Mouse (Mus musculus): ENCODE measurements around the gene Tnfsf15. TPM values are rescaled to one million over a fixed set of nuclear protein-coding genes. Genes with fewer than 3 reads are reported as not detected.

Tnfsf15 gene
- polyA plus RNA-seq, 1 experiment from 2014 or later, result 0.04 TPM

DNA sequence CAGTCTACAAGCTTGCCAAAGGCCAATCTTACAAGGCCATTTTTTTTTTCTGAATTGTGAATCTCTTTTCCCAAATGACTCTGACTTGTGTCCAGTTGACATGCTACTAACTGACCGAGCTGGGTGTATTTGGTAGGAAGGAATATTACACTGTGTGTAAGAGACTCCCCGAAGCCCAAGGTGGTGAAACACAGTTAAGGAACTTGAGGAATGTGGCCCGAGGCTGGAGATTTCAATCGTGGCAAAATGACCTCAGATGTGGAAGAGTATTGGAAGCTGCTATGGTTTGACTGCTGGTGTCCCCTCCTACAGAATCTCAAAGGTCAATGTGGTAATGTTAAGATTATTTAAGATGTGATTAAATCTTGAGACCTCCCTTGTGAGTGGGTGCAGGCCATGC lies 26.4 kb upstream of the Tnfsf15 start:
- WGBS (ENCODE audit: insufficient replicate concordance), result 67% methylated on average over 4 of the region's 4 CpGs
- H3K9me3 ChIP-seq (replicated peaks; ENCODE audit: control insufficient read depth, low read length), result no peaks in the 10 kb centered on the region
- no peaks in the 10 kb centered on the region for H3K36me3 ChIP-seq (ENCODE audit: control insufficient read depth, insufficient read depth, low read length)
- H3K27ac ChIP-seq (ENCODE audit: low read depth, low read length), result no peak overlapping the region
- H3K4me3 ChIP-seq (ENCODE audit: low read depth, low read length), result no peak overlapping the region
- ATAC-seq (replicated peaks; ENCODE audit: insufficient number of reproducible peaks, low FRiP score, low TSS enrichment), result no peak
- no peaks in the 10 kb centered on the region for H3K27me3 ChIP-seq (ENCODE audit: control insufficient read depth, insufficient read depth, low read length)
- H3K9ac ChIP-seq (ENCODE audit: low read depth, low read length), result no peak overlapping the region
- no peaks in the 10 kb centered on the region for H3K4me1 ChIP-seq (ENCODE audit: control insufficient read depth, insufficient read depth, low read length)
- no peak overlapping the region for H3K4me2 ChIP-seq

DNA sequence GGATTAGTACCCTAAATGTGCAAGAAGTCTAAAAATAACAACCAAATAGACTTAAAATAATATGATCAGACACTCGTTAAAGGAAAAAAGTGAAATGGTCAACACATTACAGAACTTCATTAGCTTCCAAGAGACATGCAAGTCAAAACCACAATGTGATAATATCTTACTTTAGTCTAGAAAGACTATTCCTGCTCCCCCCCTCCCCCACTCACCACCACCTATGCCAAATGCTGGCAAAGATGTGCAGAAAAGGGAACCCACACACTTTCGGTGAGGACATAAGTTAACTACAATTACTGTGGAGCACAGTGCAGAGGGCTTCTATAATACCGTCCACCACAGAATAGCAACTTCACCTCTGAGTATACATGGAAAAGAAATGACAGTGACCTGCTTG lies 24.2 kb upstream of the Tnfsf15 start:
- Histone ChIP-seq H3K4me3 (ENCODE audit: low read depth, low read length) (no peak overlapping the region), H3K27ac (ENCODE audit: low read depth, low read length) (no peak overlapping the region), H3K9me3 (replicated peaks; ENCODE audit: control insufficient read depth, low read length) (no peaks in the 10 kb centered on the region), H3K9ac (ENCODE audit: low read depth, low read length) (no peak overlapping the region), H3K4me1 (ENCODE audit: control insufficient read depth, insufficient read depth, low read length) (no peaks in the 10 kb centered on the region), H3K27me3 (ENCODE audit: control insufficient read depth, insufficient read depth, low read length) (no peaks in the 10 kb centered on the region), H3K36me3 (ENCODE audit: control insufficient read depth, insufficient read depth, low read length) (no peaks in the 10 kb centered on the region), H3K4me2 (no peak overlapping the region)
- WGBS (ENCODE audit: insufficient replicate concordance), result 82% methylated on average over 3 of the region's 3 CpGs
- ATAC-seq (replicated peaks; ENCODE audit: insufficient number of reproducible peaks, low FRiP score, low TSS enrichment), result no peak

DNA sequence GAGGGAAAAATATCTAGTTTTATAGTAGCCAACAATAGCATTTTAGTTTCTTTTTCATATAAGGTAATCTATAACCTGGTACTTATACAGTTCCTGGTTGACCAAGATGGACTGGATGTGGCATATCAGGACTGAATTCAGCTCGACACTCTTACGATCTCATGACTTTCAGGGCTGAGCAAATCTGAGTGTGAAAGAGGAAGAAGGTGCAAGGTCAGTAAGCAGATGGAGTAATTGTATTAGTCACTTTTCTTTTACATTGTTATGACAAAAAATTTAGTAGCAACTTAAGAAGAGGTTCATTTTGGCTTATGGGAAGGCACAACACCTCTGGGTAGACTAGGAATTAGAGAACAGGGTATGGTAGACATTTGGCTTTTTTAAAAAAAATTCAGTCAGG lies 20.1 kb upstream of the Tnfsf15 start:
- H3K27me3 ChIP-seq (ENCODE audit: control insufficient read depth, insufficient read depth, low read length), result no peaks in the 10 kb centered on the region
- H3K4me1 ChIP-seq (ENCODE audit: control insufficient read depth, insufficient read depth, low read length), result no peaks in the 10 kb centered on the region
- no peaks in the 10 kb centered on the region for H3K9me3 ChIP-seq (replicated peaks; ENCODE audit: control insufficient read depth, low read length)
- H3K9ac ChIP-seq (ENCODE audit: low read depth, low read length), result no peak overlapping the region
- 79% methylated on average over 2 of the region's 2 CpGs for WGBS (ENCODE audit: insufficient replicate concordance)
- H3K36me3 ChIP-seq (ENCODE audit: control insufficient read depth, insufficient read depth, low read length), result no peaks in the 10 kb centered on the region
- no peak for ATAC-seq (replicated peaks; ENCODE audit: insufficient number of reproducible peaks, low FRiP score, low TSS enrichment)
- H3K4me2 ChIP-seq, result no peak overlapping the region
- H3K27ac ChIP-seq (ENCODE audit: low read depth, low read length), result no peak overlapping the region
- H3K4me3 ChIP-seq (ENCODE audit: low read depth, low read length), result no peak overlapping the region

DNA sequence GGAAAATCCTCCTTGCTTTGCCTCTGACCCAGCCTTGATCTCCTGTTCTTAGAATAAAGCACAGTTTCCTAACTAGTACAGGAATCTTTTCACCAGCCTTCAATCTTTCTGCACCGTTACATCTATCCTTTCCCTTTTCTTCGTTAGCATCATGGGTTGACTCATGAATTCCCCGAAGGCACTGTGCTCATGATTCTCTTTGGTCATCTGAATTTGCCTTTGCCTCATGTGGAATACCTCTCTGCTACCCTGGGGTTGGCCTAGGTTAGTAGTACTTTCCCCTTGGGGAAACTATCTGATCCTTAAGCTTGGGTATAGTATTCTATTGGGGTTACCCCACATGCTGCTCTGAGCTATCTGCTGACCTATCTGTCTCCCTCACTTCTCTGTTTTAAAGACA lies 15.0 kb upstream of the Tnfsf15 start:
- 82% methylated on average over 3 of the region's 3 CpGs for WGBS (ENCODE audit: insufficient replicate concordance)
- H3K4me1 ChIP-seq (ENCODE audit: control insufficient read depth, insufficient read depth, low read length), result no peaks in the 10 kb centered on the region
- no peaks in the 10 kb centered on the region for H3K27me3 ChIP-seq (ENCODE audit: control insufficient read depth, insufficient read depth, low read length)
- H3K4me3 ChIP-seq (ENCODE audit: low read depth, low read length), result no peak overlapping the region
- no peak overlapping the region for H3K27ac ChIP-seq (ENCODE audit: low read depth, low read length)
- no peak overlapping the region for H3K4me2 ChIP-seq
- H3K9me3 ChIP-seq (replicated peaks; ENCODE audit: control insufficient read depth, low read length), result no peaks in the 10 kb centered on the region
- H3K36me3 ChIP-seq (ENCODE audit: control insufficient read depth, insufficient read depth, low read length), result no peaks in the 10 kb centered on the region
- no peak overlapping the region for H3K9ac ChIP-seq (ENCODE audit: low read depth, low read length)
- ATAC-seq (replicated peaks; ENCODE audit: insufficient number of reproducible peaks, low FRiP score, low TSS enrichment), result no peak

DNA sequence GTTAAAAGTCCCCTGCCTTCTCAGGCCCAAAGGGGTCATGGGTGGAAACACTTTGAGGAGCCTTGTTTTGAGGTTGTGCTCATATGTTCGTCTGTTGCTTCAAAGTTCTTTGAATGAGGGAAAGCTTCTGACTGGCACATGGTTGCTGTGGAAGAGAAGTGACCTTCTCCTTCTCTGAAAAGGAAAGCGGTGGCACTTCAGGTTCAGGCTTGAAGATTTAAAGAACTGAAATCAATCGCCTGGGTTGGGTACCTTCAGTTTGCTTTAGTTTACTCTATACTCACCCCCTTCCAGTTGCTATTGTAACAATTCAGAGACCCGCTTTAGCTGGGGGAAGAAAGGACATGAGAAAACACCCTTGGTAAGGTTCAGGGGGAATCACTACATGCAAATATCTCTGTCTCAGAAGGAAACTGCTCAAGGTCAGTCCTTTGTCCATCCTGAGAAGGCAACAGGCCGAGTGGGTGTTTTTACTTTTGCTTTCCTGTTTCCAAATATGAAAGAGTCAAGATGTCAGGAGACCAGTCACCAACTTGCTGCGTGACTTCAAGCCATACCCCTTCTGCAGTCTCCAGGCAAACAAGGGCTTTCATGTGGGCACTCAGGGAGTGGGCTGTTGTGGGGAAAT lies 12.7 kb upstream of the Tnfsf15 start:
- no peak for ATAC-seq (replicated peaks; ENCODE audit: insufficient number of reproducible peaks, low FRiP score, low TSS enrichment)
- H3K27me3 ChIP-seq (ENCODE audit: control insufficient read depth, insufficient read depth, low read length), result no peaks in the 10 kb centered on the region
- no peak overlapping the region for H3K4me2 ChIP-seq
- WGBS (ENCODE audit: insufficient replicate concordance), result 78% methylated on average over 6 of the region's 6 CpGs
- H3K36me3 ChIP-seq (ENCODE audit: control insufficient read depth, insufficient read depth, low read length), result no peaks in the 10 kb centered on the region
- H3K4me3 ChIP-seq (ENCODE audit: low read depth, low read length), result no peak overlapping the region
- no peak overlapping the region for H3K9ac ChIP-seq (ENCODE audit: low read depth, low read length)
- H3K4me1 ChIP-seq (ENCODE audit: control insufficient read depth, insufficient read depth, low read length), result peaks cover 7% of the 10 kb centered on the region; the same call in 1 of the 2 replicates
- no peak overlapping the region for H3K27ac ChIP-seq (ENCODE audit: low read depth, low read length)
- H3K9me3 ChIP-seq (replicated peaks; ENCODE audit: control insufficient read depth, low read length), result no peaks in the 10 kb centered on the region

DNA sequence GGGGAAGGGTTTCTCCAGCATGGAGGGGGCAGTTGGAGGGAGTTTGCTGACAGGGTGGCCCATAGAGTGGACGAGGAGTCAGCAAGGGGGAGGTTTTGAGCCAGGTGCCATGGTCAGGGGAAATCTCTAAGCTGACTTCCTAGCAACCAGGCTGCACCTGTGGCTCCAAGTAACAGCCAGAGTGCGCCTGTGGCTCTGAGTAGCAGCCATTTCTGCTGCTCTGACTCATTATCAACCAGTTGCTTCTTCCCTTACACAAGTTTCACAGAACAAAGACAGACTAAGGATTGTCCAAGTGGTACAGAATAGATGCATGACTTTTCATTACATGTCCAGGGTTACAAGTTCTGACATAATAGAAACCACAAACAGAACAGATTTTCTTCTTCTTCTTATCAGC lies 11.2 kb upstream of the Tnfsf15 start:
- Histone ChIP-seq H3K4me3 (ENCODE audit: low read depth, low read length) (no peak overlapping the region), H3K27me3 (ENCODE audit: control insufficient read depth, insufficient read depth, low read length) (no peaks in the 10 kb centered on the region), H3K4me1 (ENCODE audit: control insufficient read depth, insufficient read depth, low read length) (peaks cover 11% of the 10 kb centered on the region; the same call in 1 of the 2 replicates), H3K36me3 (ENCODE audit: control insufficient read depth, insufficient read depth, low read length) (no peaks in the 10 kb centered on the region), H3K27ac (ENCODE audit: low read depth, low read length) (no peak overlapping the region), H3K9ac (ENCODE audit: low read depth, low read length) (no peak overlapping the region), H3K4me2 (no peak overlapping the region), H3K9me3 (replicated peaks; ENCODE audit: control insufficient read depth, low read length) (no peaks in the 10 kb centered on the region)
- 69% methylated on average over 2 of the region's 2 CpGs for WGBS (ENCODE audit: insufficient replicate concordance)
- ATAC-seq (replicated peaks; ENCODE audit: insufficient number of reproducible peaks, low FRiP score, low TSS enrichment), result no peak

DNA sequence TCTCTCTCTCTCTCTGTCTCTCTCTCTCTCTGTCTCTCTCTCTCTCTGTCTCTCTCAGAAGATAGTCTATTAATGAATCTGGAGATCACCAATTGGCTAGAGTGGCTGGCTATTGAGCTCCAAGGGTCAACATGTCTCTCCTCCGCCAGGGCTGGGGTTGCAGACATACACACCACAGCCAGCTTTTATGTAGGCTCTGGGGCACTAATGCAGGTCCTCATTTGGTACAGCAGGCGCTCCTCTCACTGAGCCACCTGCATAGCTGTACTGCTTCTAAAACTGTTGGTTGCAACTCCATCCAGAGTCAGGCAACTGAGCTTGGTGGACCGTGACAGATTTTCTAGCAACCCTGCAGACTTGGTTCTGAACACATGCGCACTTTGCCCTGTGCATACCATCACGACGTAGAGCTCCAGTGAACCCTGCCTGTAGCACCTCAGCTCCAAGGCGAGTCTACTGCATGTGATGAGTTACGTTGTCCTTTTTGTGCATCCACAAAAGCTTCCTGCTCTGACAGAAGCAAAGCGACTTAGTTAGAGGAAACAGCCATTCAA lies 9.6 kb upstream of the Tnfsf15 start:
- Histone ChIP-seq H3K27me3 (ENCODE audit: control insufficient read depth, insufficient read depth, low read length) (no peaks in the 10 kb centered on the region), H3K4me2 (no peak overlapping the region), H3K4me1 (ENCODE audit: control insufficient read depth, insufficient read depth, low read length) (peaks cover 11% of the 10 kb centered on the region; the same call in 1 of the 2 replicates), H3K9ac (ENCODE audit: low read depth, low read length) (no peak overlapping the region), H3K9me3 (replicated peaks; ENCODE audit: control insufficient read depth, low read length) (no peaks in the 10 kb centered on the region), H3K4me3 (ENCODE audit: low read depth, low read length) (no peak overlapping the region), H3K27ac (ENCODE audit: low read depth, low read length) (no peak overlapping the region), H3K36me3 (ENCODE audit: control insufficient read depth, insufficient read depth, low read length) (no peaks in the 10 kb centered on the region)
- ATAC-seq (replicated peaks; ENCODE audit: insufficient number of reproducible peaks, low FRiP score, low TSS enrichment), result no peak
- WGBS (ENCODE audit: insufficient replicate concordance), result 82% methylated on average over 9 of the region's 9 CpGs

DNA sequence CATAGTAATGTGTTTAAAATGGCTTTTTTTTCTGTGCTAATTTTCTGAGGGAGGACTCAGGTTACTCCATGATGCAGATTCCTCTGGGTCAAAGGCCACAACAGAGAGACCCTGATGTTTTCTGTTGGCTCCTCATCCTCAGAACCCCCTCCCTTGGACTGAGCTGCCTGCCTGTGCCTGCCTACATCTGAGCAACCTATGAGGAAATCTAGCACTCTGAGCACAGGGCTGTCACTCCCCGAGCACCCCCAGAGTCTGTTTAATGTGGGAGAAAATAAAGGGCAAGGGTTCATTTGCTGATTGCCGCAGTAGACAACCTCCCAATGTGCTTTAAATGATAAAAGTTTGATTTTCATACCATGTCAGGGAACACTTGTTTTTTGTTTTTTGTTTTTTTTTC lies 8.9 kb upstream of the Tnfsf15 start:
- 70% methylated on average over 2 of the region's 2 CpGs for WGBS (ENCODE audit: insufficient replicate concordance)
- Histone ChIP-seq H3K4me1 (ENCODE audit: control insufficient read depth, insufficient read depth, low read length) (peaks cover 11% of the 10 kb centered on the region; the same call in 1 of the 2 replicates), H3K9ac (ENCODE audit: low read depth, low read length) (no peak overlapping the region), H3K36me3 (ENCODE audit: control insufficient read depth, insufficient read depth, low read length) (no peaks in the 10 kb centered on the region), H3K4me3 (ENCODE audit: low read depth, low read length) (no peak overlapping the region), H3K27ac (ENCODE audit: low read depth, low read length) (no peak overlapping the region), H3K9me3 (replicated peaks; ENCODE audit: control insufficient read depth, low read length) (no peaks in the 10 kb centered on the region), H3K4me2 (no peak overlapping the region), H3K27me3 (ENCODE audit: control insufficient read depth, insufficient read depth, low read length) (no peaks in the 10 kb centered on the region; the same call in 1 of the 2 replicates)
- no peak for ATAC-seq (replicated peaks; ENCODE audit: insufficient number of reproducible peaks, low FRiP score, low TSS enrichment)

Data from heart, embryonic 11.5 days (tissue).